Mouse (Mus musculus): ENCODE measurements around the gene Dennd1b.

- TF ChIP-seq POLR2A (IDR thresholded peaks at IDR 0.05; ENCODE audit: low read depth, low read length): no peak
- no peak for TF ChIP-seq CTCF (conservative IDR thresholded peaks at IDR 0.05; ENCODE audit: insufficient read depth, insufficient read length, low read depth, low read length)
These were observed 75.4 kb downstream of the Dennd1b start for GRCm38 (mm10) chr1:139038620-139039019.
